Mouse (Mus musculus) embryonic fibroblast, embryonic 13.5 days (primary cell): ENCODE results near the gene Atp5f1.
A peak's percentile ranks its signal among the peaks of the same experiment; 100 is the strongest.

Experiments used
- CTCF ChIP-seq: IDR thresholded peaks from 2 replicates; pipeline ENCODE4 v1.5.1; 2011; ENCODE audit warnings: mild to moderate bottlenecking, control low read depth, low read length, moderate library complexity, borderline replicate concordance; ENCODE audit not compliant: insufficient read depth
- POLR2A ChIP-seq: IDR thresholded peaks from 2 replicates; pipeline ENCODE4 v1.6.1; 2011; ENCODE audit warnings: low read depth, mild to moderate bottlenecking, control low read depth, low read length, moderate library complexity

DNA sequence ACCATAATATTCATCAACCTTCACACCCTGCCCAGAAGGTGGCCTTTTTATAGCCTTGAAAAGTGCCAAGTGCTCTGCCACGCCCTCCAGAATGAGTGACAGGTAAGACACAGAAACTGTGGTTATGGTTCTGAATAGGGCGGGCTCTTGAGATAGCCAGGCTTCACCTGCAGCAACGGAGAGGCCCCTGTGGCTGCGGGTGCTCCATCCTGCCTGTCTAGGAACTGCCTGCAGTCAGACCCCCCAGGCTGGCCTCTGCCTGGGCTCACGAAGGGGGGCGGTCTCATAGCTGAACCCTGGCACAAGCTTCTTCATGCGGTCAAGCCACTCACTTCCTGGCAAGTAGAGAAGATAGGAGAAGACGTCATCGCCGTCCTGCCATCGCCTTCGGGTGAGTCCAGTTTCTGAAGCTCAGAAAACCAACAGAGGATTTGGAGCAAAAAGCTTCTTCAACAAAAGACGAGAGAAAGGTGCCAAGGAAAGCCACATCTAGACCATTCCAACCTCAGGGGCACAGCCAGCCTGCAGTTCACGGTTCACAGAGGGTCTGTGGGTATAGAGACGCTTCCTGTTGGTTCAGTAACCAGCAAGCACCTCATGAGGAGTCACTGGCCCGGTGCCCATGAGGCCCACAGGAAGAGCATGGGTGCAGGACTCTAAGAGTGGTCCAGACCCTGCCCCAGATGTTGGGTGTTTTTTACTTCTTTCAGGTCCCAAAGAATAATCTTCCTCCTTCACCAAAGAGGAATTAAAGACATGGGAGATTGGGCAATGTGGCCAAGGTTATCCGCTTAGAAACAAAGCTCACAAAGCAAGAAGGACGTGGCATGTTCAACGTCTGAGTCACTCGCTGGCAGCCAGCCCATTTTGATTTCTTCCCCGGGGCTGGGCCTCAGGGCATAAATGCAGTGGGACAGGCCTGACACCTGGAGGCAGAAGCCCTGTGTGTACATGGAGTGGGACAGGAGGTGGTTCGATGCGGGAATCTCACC lies 65.0 kb downstream of the Atp5f1 start:
- TF ChIP-seq POLR2A (no peak), CTCF (peak; percentile 80; the same call in 1 of the 2 replicates)
